Mouse (Mus musculus) left cerebral cortex, adult 6 months (tissue): ENCODE measurements around the gene Dsp. TPM values are rescaled to one million over a fixed set of nuclear protein-coding genes. Genes with fewer than 3 reads are reported as not detected.

Source experiments
- long read RNA-seq, 2 experiments: library from polyadenylated mRNA; unstranded; transcript quantifications; one replicate each; pipeline ENCODE4 v2.0.0; 2019 to 2020
- polyA plus RNA-seq: library from polyadenylated mRNA; unstranded; fragments of <200 nt; fragmentation: Nextera tagmentation; gene quantifications from 2 replicates; pipeline ENCODE4 v1.2.3, GENCODE M21; 2021

Dsp gene
- polyA plus RNA-seq, result 0.06 TPM in 1 of 2 replicates, not detected in the other
- long read RNA-seq, experiment 1, result 0 reads
- long read RNA-seq, experiment 2, result 0 reads

GRCm38 (mm10) chr13:38151069-38151588, at the start of gene Dsp:
Gene Dsp (plus strand): TSS chr13:38151294.

GRCm38 (mm10) chr13:38204702-38205482, 53.8 kb downstream of the Dsp start, which contains the start of gene Snrnp48:
Gene Snrnp48 (plus strand): TSS chr13:38204938.

Other genes with a start within 250 kb of the Dsp start
- 38.8 and 63.1 TPM in 2 replicates for gene Ssr1, start 157.1 kb upstream of the Dsp start, polyA plus RNA-seq
- gene Riok1, start 114.3 kb upstream of the Dsp start, polyA plus RNA-seq, result 8.9 and 9.2 TPM in 2 replicates
- 3.5 TPM in 2 replicates for gene Cage1, start 114.2 kb upstream of the Dsp start, polyA plus RNA-seq
- 11.1 and 12.7 TPM in 2 replicates for gene Snrnp48, start 53.6 kb downstream of the Dsp start, polyA plus RNA-seq
- gene Bmp6, start 193.8 kb downstream of the Dsp start, polyA plus RNA-seq, result 1.6 and 2.5 TPM in 2 replicates